Mouse (Mus musculus) megakaryocyte, adult 5-6 weeks (primary cell): ENCODE data around the gene Heatr5a. TPM values are rescaled to one million over a fixed set of nuclear protein-coding genes. Genes with fewer than 3 reads are reported as not detected.

Source experiments
- total RNA-seq, 2 experiments: library from RNA; stranded (forward) in 1 of 2; stranded (reverse) in 1 of 2; fragments of 153-499, 151-499 nt in 1 of 2; fragments of 221-1000, 200-1000 nt in 1 of 2; gene quantifications; 2 replicates each; pipeline versions ENCODE4 v1.2.3 to v1.2.4; 2015 to 2017

Heatr5a gene
- total RNA-seq, 2 experiments from 2014 or later: 37.7 to 43.4 TPM

Other genes with a start within 250 kb of the Heatr5a start
- 47.5 and 49.2 TPM in 2 replicates for gene Hectd1, start 141.8 kb downstream of the Heatr5a start, total RNA-seq (2015)
- gene Hectd1, start 141.8 kb downstream of the Heatr5a start, total RNA-seq (2017): 89.7 and 96.1 TPM in 2 replicates
- gene Dtd2, start 35.2 kb upstream of the Heatr5a start, total RNA-seq (2015): 7.5 and 9.1 TPM in 2 replicates
- 6.0 and 8.6 TPM in 2 replicates for gene Dtd2, start 35.2 kb upstream of the Heatr5a start, total RNA-seq (2017)
- not detected in 2 replicates for gene Gpr33, start 56.7 kb upstream of the Heatr5a start, total RNA-seq (2015)
- gene Gpr33, start 56.7 kb upstream of the Heatr5a start, total RNA-seq (2017): not detected in 2 replicates
- 1.8 and 2.9 TPM in 2 replicates for gene Nubpl, start 126.4 kb upstream of the Heatr5a start, total RNA-seq (2015)
- 1.5 and 3.6 TPM in 2 replicates for gene Nubpl, start 126.4 kb upstream of the Heatr5a start, total RNA-seq (2017)